Mouse (Mus musculus) MEL (cell line): ENCODE measurements around the gene Ccr6.

Source experiments
- CTCF ChIP-seq, 3 experiments: IDR thresholded peaks in 2 of 3; conservative IDR thresholded peaks in 1 of 3; 2 replicates each; pipeline ENCODE4 v1.5.1; 2011 to 2012; ENCODE audit warnings: low read length in 3 of 3, low read depth in 2 of 3, mild to moderate bottlenecking in 2 of 3, improper control_type of control experiment in 1 of 3, inconsistent platforms in 1 of 3, mixed read lengths in 1 of 3, moderate library complexity in 1 of 3; ENCODE audit not compliant: control insufficient read depth in 1 of 3, insufficient read depth in 1 of 3, poor library complexity in 1 of 3, severe bottlenecking in 1 of 3
- E2F4 ChIP-seq: IDR thresholded peaks from 2 replicates; pipeline ENCODE4 v1.6.1; 2011; ENCODE audit warnings: low read depth, low read length, improper control_type of control experiment, borderline replicate concordance
- EP300 ChIP-seq, 2 experiments: IDR thresholded peaks; 2 replicates each; pipeline ENCODE4 v1.6.1; 2011; ENCODE audit warnings: improper control_type of control experiment in 2 of 2, low read length in 2 of 2, low read depth in 1 of 2, mild to moderate bottlenecking in 1 of 2
- GATA1 ChIP-seq: IDR thresholded peaks from 2 replicates; pipeline ENCODE4 v1.6.1; 2011; ENCODE audit warnings: low read depth, low read length, improper control_type of control experiment
- KAT2A ChIP-seq: conservative IDR thresholded peaks from 2 replicates; pipeline ENCODE4 v1.6.1; 2012; ENCODE audit warnings: low read depth, low read length, improper control_type of control experiment, inconsistent platforms
- MAFK ChIP-seq: IDR thresholded peaks from 2 replicates; pipeline ENCODE4 v1.6.1; 2011; ENCODE audit warnings: low read depth, mild to moderate bottlenecking, low read length, improper control_type of control experiment, borderline replicate concordance
- MAZ ChIP-seq: IDR thresholded peaks from 2 replicates; pipeline ENCODE4 v1.6.1; 2012; ENCODE audit warnings: low read depth, mild to moderate bottlenecking, inconsistent platforms, low read length, improper control_type of control experiment
- POLR2A ChIP-seq, 2 experiments: IDR thresholded peaks; 2 replicates each; pipeline ENCODE4 v1.6.1; 2011 to 2012; ENCODE audit warnings: low read length in 2 of 2, mild to moderate bottlenecking in 2 of 2, control low read depth in 1 of 2, improper control_type of control experiment in 1 of 2, low read depth in 1 of 2, moderate library complexity in 1 of 2; ENCODE audit not compliant: control insufficient read depth in 1 of 2, insufficient read depth in 1 of 2, poor library complexity in 1 of 2
- POLR2AphosphoS5 ChIP-seq: IDR thresholded peaks from 2 replicates; pipeline ENCODE4 v1.6.1; 2012; ENCODE audit warnings: low read depth, borderline replicate concordance, mild to moderate bottlenecking, inconsistent platforms, low read length, moderate library complexity, mixed read lengths
- SIN3A ChIP-seq: IDR thresholded peaks from 2 replicates; pipeline ENCODE4 v1.6.1; 2012; ENCODE audit warnings: low read length, improper control_type of control experiment, inconsistent platforms
- TCF12 ChIP-seq: IDR thresholded peaks from 2 replicates; pipeline ENCODE4 v1.6.1; 2014; ENCODE audit warnings: low read depth, mild to moderate bottlenecking, inconsistent platforms, low read length, improper control_type of control experiment, moderate library complexity
- ZC3H11A ChIP-seq: IDR thresholded peaks from 2 replicates; pipeline ENCODE4 v1.6.1; 2012; ENCODE audit warnings: low read depth, mild to moderate bottlenecking, inconsistent platforms, low read length, improper control_type of control experiment
- ZMIZ1 ChIP-seq: IDR thresholded peaks from 2 replicates; pipeline ENCODE4 v1.6.1; 2012; ENCODE audit warnings: low read depth, mild to moderate bottlenecking, inconsistent platforms, low read length, improper control_type of control experiment, moderate library complexity

GRCm38 (mm10) chr17:8223225-8223624 lies 12.6 kb upstream of the Ccr6 start:
- TF ChIP-seq MAFK (no peak), POLR2A (IDR thresholded peaks at IDR 0.05; ENCODE audit: control insufficient read depth in 1 of 2, insufficient read depth in 1 of 2, low read depth in 1 of 2, low read length in 2 of 2, poor library complexity in 1 of 2) (no peak), SIN3A (no peak), TCF12 (no peak), KAT2A (no peak), GATA1 (no peak), CTCF (IDR thresholded peaks at IDR 0.05 in 2 of 3, conservative IDR thresholded peaks at IDR 0.05 in 1 of 3; ENCODE audit: control insufficient read depth in 1 of 3, insufficient read depth in 1 of 3, low read depth in 2 of 3, low read length in 3 of 3, poor library complexity in 1 of 3, severe bottlenecking in 1 of 3) (no peak), EP300 (IDR thresholded peaks at IDR 0.05; ENCODE audit: low read depth in 1 of 2, low read length in 2 of 2) (no peak), E2F4 (no peak), ZC3H11A (no peak), POLR2AphosphoS5 (no peak), MAZ (no peak), ZMIZ1 (no peak)
